Mouse (Mus musculus): ENCODE measurements around the gene Rnase2b.

DNA sequence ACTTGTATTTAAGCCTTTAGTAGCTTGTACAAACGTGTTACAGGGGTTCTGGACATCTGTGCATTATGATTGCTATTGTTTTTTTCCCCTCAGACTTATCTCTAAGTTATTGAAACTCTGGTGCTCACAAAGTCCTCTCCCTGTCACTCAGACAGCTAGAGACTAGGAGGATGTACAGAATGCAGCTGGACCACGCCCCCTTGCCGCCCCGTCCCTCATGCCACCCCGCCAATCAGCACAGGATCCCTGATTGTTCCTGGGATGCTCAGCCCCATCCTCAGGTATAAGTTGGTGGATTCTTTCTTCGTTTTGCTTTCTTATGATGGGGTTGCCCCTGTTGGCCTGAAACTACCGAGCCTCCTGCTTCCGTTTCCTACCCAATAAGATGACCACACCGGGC is 48.6 kb upstream of the Rnase2b start:
- TF ChIP-seq CTCF (IDR thresholded peaks at IDR 0.05; ENCODE audit: borderline replicate concordance, extremely low read depth, insufficient read depth, insufficient read length) (no peak), POLR2A (IDR thresholded peaks at IDR 0.05; ENCODE audit: borderline replicate concordance, extremely low read depth, insufficient read depth, insufficient read length, poor library complexity, severe bottlenecking) (no peak)
